Mouse (Mus musculus) spleen, postnatal 14 days (tissue): ENCODE measurements around the gene Ift88.
A peak's percentile ranks its signal among the peaks of the same experiment; 100 is the strongest.

ENCODE experiments used
- DNase-seq, 2 experiments: peaks; one replicate each; pipeline ENCODE4 v3.0.0; 2021 to 2022; ENCODE audit warnings: low spot score in 2 of 2

The Ift88 gene

DNA sequence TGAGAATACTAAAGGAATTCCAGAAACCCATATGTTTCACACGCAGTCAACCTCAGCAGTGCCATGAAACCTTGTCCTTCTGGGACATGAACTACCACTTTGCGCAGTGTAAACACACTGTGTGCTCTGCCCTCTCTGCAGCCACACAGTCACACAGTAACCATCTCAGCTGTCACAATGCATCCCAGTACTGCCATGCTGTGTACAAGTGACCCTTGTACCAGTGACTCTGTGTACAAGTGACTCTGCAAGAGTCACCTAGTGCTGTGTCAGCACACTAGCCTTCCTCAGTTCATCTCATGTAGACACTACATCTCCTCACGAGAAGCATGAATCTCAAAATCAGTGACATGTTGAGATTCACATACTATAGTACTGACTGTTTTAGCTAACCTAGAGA is 108.7 kb downstream of the Ift88 start:
- no peak for DNase-seq

- DNase-seq = peak in 1 of 2 experiments; percentile 32
Measured at GRCm38 (mm10) chr14:57533214-57533613, 109.4 kb downstream of the Ift88 start.

DNA sequence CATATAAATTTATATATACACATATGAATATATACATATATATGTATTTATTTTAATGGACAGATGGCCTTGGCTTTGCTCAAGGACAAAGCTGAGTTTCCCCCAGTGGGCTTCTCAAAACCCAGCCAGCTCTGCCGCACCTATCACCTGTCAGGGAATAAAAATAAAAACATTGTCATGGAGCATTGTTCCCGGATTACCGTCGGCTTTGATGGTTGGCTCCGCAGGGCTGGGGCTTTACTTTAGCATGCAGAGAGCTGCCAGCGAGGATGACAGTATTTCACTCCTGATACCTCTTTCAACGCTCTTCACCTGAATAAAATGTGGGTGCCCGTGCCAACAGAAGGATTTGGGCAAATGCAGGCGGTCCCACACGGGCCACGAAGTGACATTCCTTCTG is 110.0 kb downstream of the Ift88 start:
- no peak for DNase-seq

DNA sequence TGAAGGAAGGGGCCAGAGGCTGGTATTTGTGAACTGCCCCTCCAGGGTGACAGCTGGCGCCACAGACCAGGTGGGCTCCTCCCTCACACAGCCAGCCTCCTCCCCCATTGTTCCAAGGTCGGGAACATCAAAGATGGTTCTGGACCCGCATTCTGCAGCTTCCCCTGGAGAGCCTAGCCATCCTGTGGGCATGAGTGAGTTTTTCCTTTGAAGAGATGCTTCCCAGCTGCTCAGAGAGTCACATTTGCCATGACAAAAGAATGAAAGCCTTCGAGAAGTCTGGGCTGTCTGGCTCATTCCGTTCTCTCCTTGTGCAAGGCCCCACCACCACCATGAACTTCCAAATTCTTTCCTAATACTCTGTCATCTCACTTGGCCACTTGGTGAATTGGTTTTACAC is 110.5 kb downstream of the Ift88 start:
- DNase-seq = no peak

DNA sequence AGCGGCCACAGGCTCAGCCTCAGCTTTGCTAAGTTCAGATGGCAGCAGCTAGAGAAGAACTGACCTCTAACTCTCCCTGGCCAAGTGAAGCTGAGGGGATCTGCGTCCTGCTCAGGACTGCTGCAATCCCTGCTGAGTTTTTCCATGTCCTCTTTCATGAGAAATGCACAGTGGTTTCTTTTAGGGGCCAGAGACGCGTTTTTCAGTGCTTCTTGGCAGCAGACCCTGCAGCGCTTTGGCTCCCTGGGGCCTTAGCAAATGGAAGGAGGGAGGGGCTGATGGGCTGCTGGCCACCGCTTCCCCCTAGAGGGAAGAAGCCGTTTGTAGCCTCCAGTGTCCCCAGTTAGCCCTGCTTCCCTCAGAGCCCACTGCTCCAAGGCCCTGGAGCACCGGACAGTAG is 111.1 kb downstream of the Ift88 start:
- no peak for DNase-seq

GRCm38 (mm10) chr14:57535646-57536045 is 111.8 kb downstream of the Ift88 start:
- no peak for DNase-seq

GRCm38 (mm10) chr14:57536820-57537219 is 113.0 kb downstream of the Ift88 start:
- DNase-seq = no peak

GRCm38 (mm10) chr14:57537261-57538015 is 113.6 kb downstream of the Ift88 start:
- no peak for DNase-seq

DNA sequence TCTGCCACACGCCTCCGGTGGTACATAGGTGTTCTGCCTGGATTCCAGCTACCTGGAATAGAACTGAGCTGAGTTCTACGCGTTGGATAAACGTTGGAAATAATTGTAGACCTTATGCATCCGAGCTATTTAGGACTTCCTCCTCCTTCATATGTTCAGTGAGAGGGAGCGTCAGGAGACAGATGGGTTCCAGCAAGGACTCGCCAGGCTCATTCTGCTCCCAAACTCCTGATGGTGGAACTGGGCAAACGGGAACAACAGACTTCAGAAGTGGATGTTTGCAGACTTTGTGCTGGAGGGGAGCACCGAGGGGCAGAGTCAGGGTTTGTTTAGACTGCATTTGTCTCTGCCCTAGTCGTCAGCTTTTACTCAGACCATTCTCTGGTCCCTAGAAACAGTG is 116.8 kb downstream of the Ift88 start:
- DNase-seq = no peak

DNA sequence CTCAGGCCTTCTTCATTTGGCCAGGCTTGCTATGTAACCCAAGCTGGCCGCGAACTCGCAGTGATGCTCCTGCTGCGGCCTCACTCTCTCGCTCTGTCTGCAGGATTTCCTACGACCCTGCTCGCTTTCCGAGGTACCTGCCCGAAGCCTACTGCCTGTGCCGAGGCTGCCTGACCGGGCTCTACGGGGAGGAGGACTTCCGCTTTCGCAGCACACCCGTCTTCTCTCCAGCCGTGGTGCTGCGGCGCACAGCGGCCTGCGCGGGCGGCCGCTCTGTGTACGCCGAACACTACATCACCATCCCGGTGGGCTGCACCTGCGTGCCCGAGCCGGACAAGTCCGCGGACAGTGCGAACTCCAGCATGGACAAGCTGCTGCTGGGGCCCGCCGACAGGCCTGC is 118.4 kb downstream of the Ift88 start:
- DNase-seq = no peak

GRCm38 (mm10) chr14:57543420-57544039 is 119.7 kb downstream of the Ift88 start:
- no peak for DNase-seq

DNA sequence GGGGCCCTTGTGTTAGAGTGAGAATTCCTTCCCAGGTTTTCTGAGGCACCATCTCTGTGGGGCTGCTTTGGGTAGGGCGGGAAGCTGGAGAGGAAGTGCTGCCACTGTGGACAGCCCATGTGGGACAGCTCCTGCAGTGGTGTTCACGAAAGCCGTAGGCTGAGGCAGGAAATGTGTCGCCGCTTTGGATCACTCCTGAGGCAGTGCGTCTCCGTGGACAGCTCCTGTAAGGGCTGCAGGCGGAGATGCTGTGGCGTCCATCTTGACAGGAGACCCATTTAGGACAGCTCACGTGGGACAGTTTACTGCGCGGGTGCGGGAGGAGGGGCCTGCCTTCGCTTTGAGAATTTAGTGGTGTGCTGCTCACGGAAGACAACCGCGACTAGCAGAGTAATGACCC is 121.7 kb downstream of the Ift88 start:
- DNase-seq = no peak

- DNase-seq = no peak
Measured at GRCm38 (mm10) chr14:57546131-57546530, 122.3 kb downstream of the Ift88 start.

GRCm38 (mm10) chr14:57546557-57547021 is 122.7 kb downstream of the Ift88 start:
- DNase-seq = no peak

GRCm38 (mm10) chr14:57547062-57547461 is 123.2 kb downstream of the Ift88 start:
- no peak for DNase-seq

GRCm38 (mm10) chr14:57552945-57553344 is 129.1 kb downstream of the Ift88 start:
- DNase-seq = no peak

DNA sequence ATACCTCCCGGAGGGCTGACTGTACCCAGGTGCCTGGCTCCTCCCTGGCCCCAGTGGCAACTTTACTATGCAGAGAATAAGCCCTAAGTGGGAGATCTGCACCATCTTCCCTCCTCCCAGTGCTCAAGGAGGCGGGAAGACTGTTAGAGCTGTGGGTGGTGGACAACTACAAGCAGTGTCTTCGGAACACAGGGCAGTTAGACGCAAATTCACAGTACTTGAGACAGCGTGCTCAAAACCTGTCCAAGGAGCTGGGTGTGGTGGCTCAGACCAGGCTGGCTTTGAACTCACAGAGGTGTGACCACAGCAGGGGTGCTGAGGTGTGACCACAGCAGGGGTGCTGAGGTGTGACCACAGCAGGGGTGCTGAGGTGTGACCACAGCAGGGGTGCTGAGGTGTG is 130.6 kb downstream of the Ift88 start:
- no peak for DNase-seq

- DNase-seq = no peak
Measured at GRCm38 (mm10) chr14:57555471-57556070, 131.7 kb downstream of the Ift88 start.

DNA sequence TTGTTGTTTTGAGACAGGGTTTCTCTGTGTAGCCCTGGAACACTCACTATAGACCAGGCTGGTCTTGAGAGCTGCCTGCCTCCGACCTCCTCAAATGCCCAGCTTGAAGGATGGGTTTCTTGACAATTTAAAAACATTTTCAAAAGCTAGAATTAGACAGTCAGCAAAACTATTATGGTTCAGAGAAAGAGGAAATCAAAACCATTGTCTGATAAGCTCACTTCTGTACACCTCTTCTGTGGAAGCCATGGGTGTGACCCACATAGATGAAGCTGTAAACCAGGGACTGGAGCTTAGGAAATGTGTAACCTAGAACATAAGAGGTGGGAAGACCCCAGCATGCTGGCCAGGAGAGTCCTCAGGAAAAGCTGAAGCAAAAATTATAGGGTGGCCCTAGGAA is 133.1 kb downstream of the Ift88 start:
- no peak for DNase-seq

DNA sequence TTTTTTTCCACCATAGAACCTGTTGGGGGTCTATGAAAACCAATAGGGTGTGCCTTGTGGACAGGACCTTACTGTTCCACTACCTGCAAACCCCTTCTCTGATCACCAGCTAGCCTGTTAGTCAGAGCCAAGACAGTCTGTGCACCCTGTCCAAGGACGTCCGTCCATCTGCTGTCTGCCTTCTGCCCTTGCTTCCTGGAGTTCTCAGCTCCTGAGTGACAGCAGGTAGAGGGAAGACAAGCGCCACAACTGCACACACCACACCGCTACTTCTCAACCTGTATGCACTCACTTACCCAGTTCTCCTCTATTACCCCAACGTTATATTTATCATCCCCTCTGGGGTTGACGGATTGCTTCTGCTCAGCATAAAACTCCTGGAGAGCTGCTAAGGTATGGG is 141.8 kb downstream of the Ift88 start:
- DNase-seq = no peak
